Mouse (Mus musculus) intestine, embryonic 14.5 days (tissue): ENCODE results near the gene Sbf2. TPM values are rescaled to one million over a fixed set of nuclear protein-coding genes. Genes with fewer than 3 reads are reported as not detected.

Experiments used
- ATAC-seq: fragments of 200-750 bp; cut with Nextera tagmentation; replicated peaks from 2 replicates; pipeline ENCODE4 v1.8.0; 2017; ENCODE audit warnings: low read depth, moderate number of reproducible peaks, moderate TSS enrichment, moderate library complexity; ENCODE audit not compliant: low FRiP score, low TSS enrichment
- DNase-seq: peaks from one replicate; pipeline ENCODE4 v3.0.0-alpha.2; 2018; ENCODE audit warnings: low spot score
- H3K27ac ChIP-seq: fragments of 300-500 bp; sonication (generic); 2 replicates; pipeline ENCODE4 v1.5.1; 2014; ENCODE audit warnings: low read depth, mild to moderate bottlenecking, control low read depth
- H3K27me3 ChIP-seq: fragments of 300-500 bp; sonication (generic); replicated peaks from 2 replicates; pipeline ENCODE4 v1.6.1; 2014; ENCODE audit warnings: low read length, control low read depth; ENCODE audit not compliant: control insufficient read depth, insufficient read depth
- H3K36me3 ChIP-seq: fragments of 300-500 bp; sonication (generic); 2 replicates; pipeline ENCODE4 v1.6.1; 2014; ENCODE audit warnings: low read length, control low read depth; ENCODE audit not compliant: control insufficient read depth, insufficient read depth
- H3K4me1 ChIP-seq: fragments of 300-500 bp; sonication (generic); replicated peaks from 2 replicates; pipeline ENCODE4 v1.6.1; 2014; ENCODE audit warnings: low read length, control low read depth, mixed read lengths; ENCODE audit not compliant: control insufficient read depth, insufficient read depth
- H3K4me2 ChIP-seq: fragments of 300-500 bp; sonication (generic); 2 replicates; pipeline ENCODE4 v1.6.1; 2014; ENCODE audit warnings: low read length
- H3K4me3 ChIP-seq: fragments of 300-500 bp; sonication (generic); 2 replicates; pipeline ENCODE4 v1.5.1; 2014; ENCODE audit warnings: low read depth, low read length, control low read depth, mixed read lengths
- H3K9ac ChIP-seq: fragments of 300-500 bp; sonication (generic); 2 replicates; pipeline ENCODE4 v1.6.1; 2014; ENCODE audit warnings: mild to moderate bottlenecking, low read length
- H3K9me3 ChIP-seq: fragments of 300-500 bp; sonication (generic); 2 replicates; pipeline ENCODE4 v1.6.1; 2016; ENCODE audit warnings: low read length, control low read depth; ENCODE audit not compliant: control insufficient read depth
- WGBS: fragments of 180-500 bp; shearing (Covaris S2); extraction: QIAGEN DNeasy Blood & Tissue Kit; methylation state at CpG from one replicate; pipeline ENCODE4 v1.1.7; 2014; 5-methylcytosine and 5-hydroxymethylcytosine counted together
- polyA plus RNA-seq: library from polyadenylated mRNA; unstranded; fragments of >200 nt; fragmentation: Nextera tagmentation; extraction: Ambion mirVana; gene quantifications from 2 replicates; pipeline ENCODE4 v1.2.1, GENCODE M21; 2014

Gene Sbf2
- polyA plus RNA-seq, 1 experiment from 2014 or later: 37.6 TPM

- H3K4me1 ChIP-seq: no peaks in the 10 kb centered on the region
- DNase-seq (no peak), ATAC-seq (no peak)
- no peak overlapping the region for H3K27ac ChIP-seq
- no peak overlapping the region for H3K4me2 ChIP-seq
- WGBS: 66% methylated on average over 5 of the region's 5 CpGs
- H3K9me3 ChIP-seq: no peaks in the 10 kb centered on the region
- H3K36me3 ChIP-seq: peaks cover 36% of the 10 kb centered on the region
- H3K27me3 ChIP-seq: no peaks in the 10 kb centered on the region
- no peak overlapping the region for H3K9ac ChIP-seq
- H3K4me3 ChIP-seq: no peak overlapping the region
Observed at GRCm38 (mm10) chr7:110306281-110306680, 308.4 kb downstream of the Sbf2 start.

GRCm38 (mm10) chr7:110305486-110305885 lies 309.2 kb downstream of the Sbf2 start:
- Histone ChIP-seq H3K9me3 (no peaks in the 10 kb centered on the region), H3K9ac (no peak overlapping the region), H3K4me1 (no peaks in the 10 kb centered on the region), H3K4me3 (no peak overlapping the region), H3K36me3 (peaks cover 33% of the 10 kb centered on the region), H3K27me3 (no peaks in the 10 kb centered on the region), H3K4me2 (no peak overlapping the region), H3K27ac (no peak overlapping the region)
- 94% methylated on average over 4 of the region's 4 CpGs for WGBS
- ATAC-seq: no peak
- DNase-seq: no peak

- WGBS: 60% methylated on average over 6 of the region's 6 CpGs
- no peaks in the 10 kb centered on the region for H3K9me3 ChIP-seq
- H3K4me2 ChIP-seq: no peak overlapping the region
- ATAC-seq (no peak), DNase-seq (no peak)
- H3K27ac ChIP-seq: no peak overlapping the region
- no peak overlapping the region for H3K9ac ChIP-seq
- no peak overlapping the region for H3K4me3 ChIP-seq
- H3K27me3 ChIP-seq: no peaks in the 10 kb centered on the region
- H3K4me1 ChIP-seq: peaks cover under 1% of the 10 kb centered on the region; the same call in 1 of the 2 replicates
- H3K36me3 ChIP-seq: peaks cover 12% of the 10 kb centered on the region
Observed at GRCm38 (mm10) chr7:110302886-110303285, 311.8 kb downstream of the Sbf2 start.

- H3K4me3 ChIP-seq: no peak overlapping the region
- no peak for ATAC-seq
- H3K27ac ChIP-seq: no peak overlapping the region
- H3K36me3 ChIP-seq: no peaks in the 10 kb centered on the region
- no peak overlapping the region for H3K4me2 ChIP-seq
- no peak for DNase-seq
- H3K27me3 ChIP-seq: no peaks in the 10 kb centered on the region
- peaks cover 13% of the 10 kb centered on the region for H3K4me1 ChIP-seq
- no peaks in the 10 kb centered on the region for H3K9me3 ChIP-seq
- WGBS: 88% methylated on average over 17 of the region's 17 CpGs
- H3K9ac ChIP-seq: no peak overlapping the region
Observed at GRCm38 (mm10) chr7:110298739-110299410, 315.8 kb downstream of the Sbf2 start.

- DNase-seq: no peak
- ATAC-seq: no peak
- 85% methylated on average over 7 of the region's 7 CpGs for WGBS
Observed at GRCm38 (mm10) chr7:110298090-110298489, 316.6 kb downstream of the Sbf2 start.

GRCm38 (mm10) chr7:110297611-110298010 lies 317.1 kb downstream of the Sbf2 start:
- H3K9me3 ChIP-seq: no peaks in the 10 kb centered on the region
- H3K9ac ChIP-seq: 0 out of 2 replicates have a peak overlapping the region, but pooled peaks have one; percentile 2
- H3K36me3 ChIP-seq: no peaks in the 10 kb centered on the region
- DNase-seq (no peak), ATAC-seq (no peak)
- H3K27ac ChIP-seq: peak overlapping the region; percentile 84
- H3K4me3 ChIP-seq: no peak overlapping the region
- WGBS: 45% methylated on average over 4 of the region's 4 CpGs
- no peak overlapping the region for H3K4me2 ChIP-seq
- no peaks in the 10 kb centered on the region for H3K27me3 ChIP-seq
- H3K4me1 ChIP-seq: peaks cover 13% of the 10 kb centered on the region

More at GRCm38 (mm10) chr7:110298090-110298489, 316.6 kb downstream of the Sbf2 start:
- no peak overlapping the region for H3K4me2 ChIP-seq
- H3K27me3 ChIP-seq: no peaks in the 10 kb centered on the region
- H3K36me3 ChIP-seq: no peaks in the 10 kb centered on the region
- H3K4me1 ChIP-seq: peaks cover 13% of the 10 kb centered on the region
- H3K9ac ChIP-seq: no peak overlapping the region
- H3K9me3 ChIP-seq: no peaks in the 10 kb centered on the region
- peak overlapping the region; percentile 84; the same call in 1 of the 2 replicates for H3K27ac ChIP-seq
- H3K4me3 ChIP-seq: no peak overlapping the region

- Histone ChIP-seq H3K27me3 (no peaks in the 10 kb centered on the region), H3K4me3 (no peak overlapping the region), H3K4me2 (no peak overlapping the region), H3K9ac (peak overlapping the region; percentile 8; the same call in 1 of the 2 replicates), H3K27ac (peak overlapping the region; percentile 84), H3K9me3 (no peaks in the 10 kb centered on the region), H3K4me1 (peaks cover 13% of the 10 kb centered on the region), H3K36me3 (no peaks in the 10 kb centered on the region)
- ATAC-seq (peak; percentile 75), DNase-seq (peak; percentile 77)
- WGBS: 20% methylated on average over 17 of the region's 17 CpGs
Observed at GRCm38 (mm10) chr7:110296889-110297603, 317.7 kb downstream of the Sbf2 start.

GRCm38 (mm10) chr7:110289647-110290046 lies 325.1 kb downstream of the Sbf2 start:
- DNase-seq (no peak), ATAC-seq (no peak)
- no peak overlapping the region for H3K27ac ChIP-seq
- H3K9me3 ChIP-seq: no peaks in the 10 kb centered on the region
- 78% methylated on average over 4 of the region's 4 CpGs for WGBS
- H3K36me3 ChIP-seq: no peaks in the 10 kb centered on the region
- H3K4me2 ChIP-seq: no peak overlapping the region
- H3K4me3 ChIP-seq: no peak overlapping the region
- H3K27me3 ChIP-seq: no peaks in the 10 kb centered on the region
- H3K4me1 ChIP-seq: peaks cover 15% of the 10 kb centered on the region; the same call in 1 of the 2 replicates
- no peak overlapping the region for H3K9ac ChIP-seq
